Mouse (Mus musculus): Measurements from ENCODE around the gene Ebf1. TPM values are rescaled to one million over a fixed set of nuclear protein-coding genes. Genes with fewer than 3 reads are reported as not detected.

Ebf1 gene
- polyA plus RNA-seq, 1 experiment from 2014 or later = 41.9 TPM

DNA sequence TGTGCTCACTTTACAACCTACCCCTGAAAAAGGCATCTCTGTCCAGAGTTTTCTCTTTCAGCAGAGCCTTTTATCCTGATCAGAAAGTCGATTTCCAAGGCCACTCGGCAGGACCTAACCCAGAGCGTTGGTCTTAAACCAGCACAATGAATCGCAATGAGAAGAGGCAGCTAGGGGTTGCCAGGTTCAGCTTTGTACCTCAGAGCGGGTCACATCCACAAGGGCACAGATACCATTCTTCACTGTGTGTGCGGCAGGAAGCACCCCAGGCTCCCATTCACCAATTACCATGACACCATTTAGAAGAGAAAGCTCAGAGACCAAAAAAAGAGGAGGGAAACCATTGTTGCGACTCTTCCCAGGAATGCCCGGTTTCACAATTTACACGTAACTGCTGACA lies 365.1 kb downstream of the Ebf1 start:
- Histone ChIP-seq H3K27ac (replicated peaks) (no peak overlapping the region), H3K36me3 (replicated peaks) (no peaks in the 10 kb centered on the region), H3K9me3 (no peaks in the 10 kb centered on the region), H3K4me3 (no peak overlapping the region), H3K4me1 (peaks cover 20% of the 10 kb centered on the region), H3K27me3 (replicated peaks; ENCODE audit: low read depth, poor library complexity, severe bottlenecking) (no peaks in the 10 kb centered on the region)
- DNase-seq (ENCODE audit: low spot score) = no peak
- WGBS = 55% methylated on average over 9 of the region's 9 CpGs

DNA sequence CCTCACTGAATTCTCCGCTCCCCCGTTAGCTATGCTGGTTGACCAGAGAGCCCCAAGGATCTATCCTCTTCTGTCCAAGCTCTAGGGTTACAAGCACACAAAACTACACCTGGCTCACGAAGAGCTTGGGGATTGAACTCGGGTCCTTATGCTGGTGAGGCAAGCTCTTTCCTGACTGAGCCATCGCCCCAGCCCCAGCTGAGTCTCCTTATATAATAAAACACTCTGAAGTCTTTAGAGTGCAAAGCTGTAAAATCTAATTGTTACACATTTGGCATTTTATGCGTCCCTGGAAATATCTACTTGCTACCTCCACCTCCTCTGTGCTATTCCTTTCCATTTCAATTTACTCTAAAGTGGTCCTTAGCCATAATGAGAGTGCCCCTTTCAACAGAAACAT lies 366.8 kb downstream of the Ebf1 start:
- Histone ChIP-seq H3K9me3 (no peaks in the 10 kb centered on the region), H3K27ac (replicated peaks) (no peak overlapping the region), H3K4me3 (no peak overlapping the region), H3K4me1 (peaks cover 16% of the 10 kb centered on the region), H3K36me3 (replicated peaks) (no peaks in the 10 kb centered on the region), H3K27me3 (replicated peaks; ENCODE audit: low read depth, poor library complexity, severe bottlenecking) (no peaks in the 10 kb centered on the region)
- 87% methylated on average over 6 of the region's 6 CpGs for WGBS
- no peak for DNase-seq (ENCODE audit: low spot score)

DNA sequence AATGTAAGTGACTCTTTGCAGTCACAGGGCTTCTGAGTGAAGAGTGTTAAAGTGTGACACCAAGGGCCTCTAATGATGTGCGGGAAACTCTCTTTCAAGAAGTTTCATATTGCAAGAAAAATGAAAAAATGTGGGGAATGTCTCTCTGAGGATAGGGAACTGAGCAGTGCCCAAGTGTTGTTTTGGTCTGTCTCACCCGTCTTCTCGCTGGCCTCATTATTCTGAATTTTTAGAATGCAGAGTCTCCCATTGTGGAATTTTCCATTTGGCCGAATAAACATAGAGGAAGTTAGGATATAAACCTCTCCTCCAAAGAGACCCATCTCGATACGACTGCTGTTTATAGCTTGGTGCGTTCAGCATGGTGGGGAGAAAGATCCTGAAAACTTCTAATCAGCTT lies 367.3 kb downstream of the Ebf1 start:
- peaks cover 16% of the 10 kb centered on the region for H3K4me1 ChIP-seq
- no peak overlapping the region for H3K4me3 ChIP-seq
- no peaks in the 10 kb centered on the region for H3K27me3 ChIP-seq (replicated peaks; ENCODE audit: low read depth, poor library complexity, severe bottlenecking)
- H3K27ac ChIP-seq (replicated peaks) = no peak overlapping the region
- 66% methylated on average over 7 of the region's 7 CpGs for WGBS
- no peaks in the 10 kb centered on the region for H3K9me3 ChIP-seq
- no peaks in the 10 kb centered on the region for H3K36me3 ChIP-seq (replicated peaks)
- DNase-seq (ENCODE audit: low spot score) = no peak

DNA sequence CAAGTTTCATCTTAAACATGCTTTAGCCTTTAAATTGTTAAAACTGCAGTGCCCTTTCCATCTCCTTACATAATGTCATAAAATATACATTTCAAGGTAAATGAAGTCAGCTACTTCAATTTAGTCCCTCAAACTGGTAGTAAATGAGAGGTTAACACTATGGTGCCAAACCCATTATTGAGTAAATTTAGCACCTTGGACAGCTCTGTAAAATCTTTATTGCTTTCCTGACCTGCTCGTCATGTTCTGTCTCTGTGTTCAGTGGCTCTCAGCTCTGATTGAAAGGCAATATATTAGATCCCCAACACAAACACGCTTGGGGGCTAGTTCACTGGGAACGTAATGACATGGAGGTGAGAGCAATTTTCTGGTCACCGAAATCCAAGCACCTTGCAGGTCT lies 370.7 kb downstream of the Ebf1 start:
- H3K4me1 ChIP-seq = peaks cover 10% of the 10 kb centered on the region; the same call in 1 of the 2 replicates

DNA sequence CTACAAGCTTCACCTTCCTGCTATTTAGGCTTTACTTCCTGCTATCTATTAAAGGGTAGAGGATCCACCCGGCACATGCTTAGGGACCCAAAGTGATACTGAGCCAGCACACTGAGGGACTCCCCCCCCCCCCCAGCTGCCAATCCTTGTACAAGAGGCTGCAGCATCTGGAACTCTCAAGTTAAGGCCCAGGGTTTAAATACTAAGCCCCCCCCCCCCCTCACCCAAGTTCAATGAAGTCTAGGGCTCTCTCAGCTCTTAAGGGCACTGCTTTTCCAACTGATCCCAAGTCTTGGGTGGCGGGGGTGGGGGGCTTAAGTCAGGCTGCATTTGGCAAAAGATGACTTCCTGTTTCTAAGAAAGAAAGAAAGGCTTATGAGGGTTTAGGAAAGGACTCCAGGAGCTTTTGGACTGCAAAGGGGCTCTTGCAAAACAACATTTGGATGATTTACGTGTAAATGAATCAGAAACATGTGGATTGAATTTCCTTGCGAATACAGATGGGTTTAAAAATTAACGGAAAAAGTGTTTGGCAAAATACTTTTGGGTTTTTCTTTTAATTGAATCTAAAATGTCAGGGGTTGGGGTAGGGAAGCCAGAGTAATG lies 385.7 kb downstream of the Ebf1 start:
- H3K27ac ChIP-seq (replicated peaks) = no peak overlapping the region

More for the DNA sequence above, 370.7 kb downstream of the Ebf1 start:
- Histone ChIP-seq H3K36me3 (replicated peaks) (peaks cover 10% of the 10 kb centered on the region; the same call in 1 of the 2 replicates), H3K27me3 (replicated peaks; ENCODE audit: low read depth, poor library complexity, severe bottlenecking) (no peaks in the 10 kb centered on the region), H3K4me3 (no peak overlapping the region), H3K9me3 (no peaks in the 10 kb centered on the region), H3K27ac (replicated peaks) (no peak overlapping the region)
- 66% methylated on average over 4 of the region's 4 CpGs for WGBS
- DNase-seq (ENCODE audit: low spot score) = no peak

DNA sequence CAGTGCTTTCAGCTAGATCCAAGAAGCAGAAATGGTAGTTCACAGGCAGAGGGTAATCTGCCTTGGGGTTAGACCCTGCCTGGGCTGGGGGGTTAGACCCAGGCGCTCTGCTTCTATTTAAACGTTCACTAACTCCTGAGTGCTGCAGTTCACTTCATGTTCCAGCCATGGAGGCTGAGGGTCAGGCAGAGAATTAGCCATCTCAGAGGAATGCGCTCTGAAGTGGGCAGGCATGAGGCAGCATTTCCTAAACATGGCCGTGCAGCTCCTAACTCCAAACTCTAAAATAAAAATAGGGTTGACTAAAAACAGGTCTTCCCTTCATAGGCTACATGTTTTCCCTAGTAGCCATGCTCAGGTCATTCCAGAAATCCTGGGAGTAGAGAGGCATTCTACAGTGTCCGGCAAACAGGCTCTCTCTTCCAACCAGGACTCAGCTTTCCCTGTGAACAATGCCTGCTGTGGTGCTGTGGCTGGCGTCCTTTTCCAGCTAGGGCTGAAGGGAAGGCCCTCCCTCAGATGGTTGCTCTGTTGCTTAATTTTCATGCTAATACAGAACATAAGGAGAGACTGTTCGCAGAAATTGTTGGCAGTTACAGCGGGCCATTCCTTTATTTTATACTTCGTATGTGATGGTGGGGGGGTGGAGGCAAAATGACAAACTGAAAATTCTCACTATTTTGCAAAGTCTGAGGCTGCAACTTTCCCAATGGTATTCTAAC lies 386.8 kb downstream of the Ebf1 start:
- 41% methylated on average over 9 of the region's 9 CpGs for WGBS
- peak overlapping the region; percentile 65 for H3K27ac ChIP-seq (replicated peaks)
- H3K36me3 ChIP-seq (replicated peaks) = 0 out of 2 replicates have a peak, but pooled peaks cover 3% of the 10 kb centered on the region
- DNase-seq (ENCODE audit: low spot score) = peak; percentile 21
- H3K27me3 ChIP-seq (replicated peaks; ENCODE audit: low read depth, poor library complexity, severe bottlenecking) = 0 out of 2 replicates have a peak, but pooled peaks cover 2% of the 10 kb centered on the region
- no peaks in the 10 kb centered on the region for H3K9me3 ChIP-seq
- peaks cover 23% of the 10 kb centered on the region for H3K4me1 ChIP-seq
- no peak overlapping the region for H3K4me3 ChIP-seq

More for the DNA sequence above, 385.7 kb downstream of the Ebf1 start:
- Histone ChIP-seq H3K4me1 (peaks cover 20% of the 10 kb centered on the region), H3K36me3 (replicated peaks) (peaks cover 6% of the 10 kb centered on the region; the same call in 1 of the 2 replicates), H3K27me3 (replicated peaks; ENCODE audit: low read depth, poor library complexity, severe bottlenecking) (no peaks in the 10 kb centered on the region), H3K9me3 (no peaks in the 10 kb centered on the region), H3K4me3 (no peak overlapping the region)
- WGBS = 49% methylated on average over 5 of the region's 5 CpGs
- DNase-seq (ENCODE audit: low spot score) = peak; percentile 30

DNA sequence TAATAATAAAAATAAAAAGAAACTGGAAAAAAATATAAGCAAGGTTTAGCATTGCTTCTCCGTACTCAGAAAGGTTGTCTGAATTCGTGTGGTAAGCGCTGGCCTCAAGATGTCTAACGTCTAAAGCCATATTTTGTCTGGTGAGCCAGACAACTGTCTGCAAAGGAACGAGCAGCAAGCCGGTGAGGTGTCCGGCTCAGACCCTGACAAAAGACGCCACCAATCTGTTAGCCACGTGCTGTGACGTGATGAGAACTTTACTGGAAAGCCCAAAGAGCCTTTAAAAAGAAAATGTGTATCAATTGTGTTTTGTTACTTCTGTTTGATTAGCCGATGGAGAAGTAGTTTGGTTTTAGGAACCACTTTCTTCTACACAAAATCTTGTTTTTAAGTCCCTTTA lies 390.2 kb downstream of the Ebf1 start:
- no peaks in the 10 kb centered on the region for H3K36me3 ChIP-seq (replicated peaks)
- 59% methylated on average over 11 of the region's 11 CpGs for WGBS

DNA sequence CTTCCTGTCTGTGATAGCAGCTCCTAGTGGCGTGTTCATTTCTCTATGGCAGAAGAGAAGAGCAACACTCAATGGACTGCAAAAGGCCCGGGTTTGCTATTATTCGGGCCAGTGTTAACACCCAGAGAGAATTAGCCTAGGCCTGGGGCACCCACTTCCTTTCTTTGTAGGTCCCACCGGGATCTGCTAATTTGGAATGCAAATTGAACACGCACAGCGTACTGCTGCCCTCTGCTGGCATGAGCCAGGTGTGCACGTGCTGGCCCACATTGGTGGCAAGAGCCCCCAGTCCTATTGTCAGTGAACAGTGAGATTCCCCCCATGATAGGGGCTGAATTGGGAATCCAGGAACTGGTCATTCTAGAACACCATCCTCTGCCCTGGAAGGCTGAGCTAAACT lies 391.0 kb downstream of the Ebf1 start:
- Histone ChIP-seq H3K4me3 (peak overlapping the region; percentile 45), H3K27me3 (replicated peaks; ENCODE audit: low read depth, poor library complexity, severe bottlenecking) (peaks cover 9% of the 10 kb centered on the region; the same call in 1 of the 2 replicates), H3K9me3 (no peaks in the 10 kb centered on the region), H3K4me1 (peaks cover 18% of the 10 kb centered on the region), H3K27ac (replicated peaks) (no peak overlapping the region), H3K36me3 (replicated peaks) (no peaks in the 10 kb centered on the region)
- peak; percentile 86 for DNase-seq (ENCODE audit: low spot score)
- 4% methylated on average over 7 of the region's 7 CpGs for WGBS

More for the DNA sequence above, 390.2 kb downstream of the Ebf1 start:
- Histone ChIP-seq H3K9me3 (no peaks in the 10 kb centered on the region), H3K27ac (replicated peaks) (no peak overlapping the region), H3K4me1 (peaks cover 23% of the 10 kb centered on the region), H3K4me3 (no peak overlapping the region), H3K27me3 (replicated peaks; ENCODE audit: low read depth, poor library complexity, severe bottlenecking) (peaks cover 9% of the 10 kb centered on the region; the same call in 1 of the 2 replicates)
- DNase-seq (ENCODE audit: low spot score) = no peak

DNA sequence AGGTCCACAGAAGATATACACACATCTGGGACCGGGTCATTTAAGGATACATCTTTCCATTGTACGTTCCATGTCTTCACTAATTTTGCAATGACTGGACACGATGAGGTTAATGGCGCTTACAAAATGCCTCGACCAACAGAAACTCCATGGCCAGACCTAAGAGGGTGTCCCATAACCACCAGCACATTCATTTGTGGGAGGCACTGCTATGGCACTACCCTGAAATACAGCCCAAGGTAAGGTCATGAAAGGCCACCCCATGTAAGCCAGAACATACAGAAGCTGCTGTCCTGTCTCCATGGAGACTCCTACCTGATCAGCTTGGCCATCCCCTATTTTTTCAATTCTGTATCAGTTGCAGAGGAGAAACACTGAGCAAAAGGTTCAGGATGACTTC lies 391.6 kb downstream of the Ebf1 start:
- Histone ChIP-seq H3K36me3 (replicated peaks) (no peaks in the 10 kb centered on the region), H3K27ac (replicated peaks) (no peak overlapping the region), H3K9me3 (peaks cover under 1% of the 10 kb centered on the region; the same call in 1 of the 2 replicates), H3K27me3 (replicated peaks; ENCODE audit: low read depth, poor library complexity, severe bottlenecking) (peaks cover 9% of the 10 kb centered on the region; the same call in 1 of the 2 replicates), H3K4me3 (no peak overlapping the region), H3K4me1 (peaks cover 11% of the 10 kb centered on the region)
- DNase-seq (ENCODE audit: low spot score) = no peak
- 89% methylated on average over 5 of the region's 5 CpGs for WGBS

DNA sequence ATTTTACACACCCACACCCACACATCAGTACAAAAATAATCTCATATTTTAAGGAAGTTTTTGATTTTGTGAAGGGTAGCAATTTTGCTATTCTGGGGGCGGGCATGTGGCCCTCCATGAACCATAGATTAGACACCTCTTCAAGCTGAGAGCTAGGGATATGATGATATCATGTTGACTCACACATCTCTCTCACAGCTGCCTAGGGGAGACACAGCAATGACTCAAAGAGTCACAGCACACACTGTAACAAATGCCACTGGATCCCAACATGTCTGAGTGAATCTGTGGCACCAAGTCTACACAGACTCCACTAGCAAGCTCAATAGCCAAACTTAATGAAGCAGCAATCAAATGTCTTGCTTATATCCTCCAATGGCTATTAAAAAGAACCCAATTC lies 395.0 kb downstream of the Ebf1 start:
- peaks cover 3% of the 10 kb centered on the region for H3K4me1 ChIP-seq
- no peak overlapping the region for H3K27ac ChIP-seq (replicated peaks)
- DNase-seq (ENCODE audit: low spot score) = no peak
- H3K27me3 ChIP-seq (replicated peaks; ENCODE audit: low read depth, poor library complexity, severe bottlenecking) = peaks cover 9% of the 10 kb centered on the region; the same call in 1 of the 2 replicates
- H3K36me3 ChIP-seq (replicated peaks) = no peaks in the 10 kb centered on the region
- H3K9me3 ChIP-seq = peaks cover 3% of the 10 kb centered on the region; the same call in 1 of the 2 replicates
- 93% methylated on average over 1 of the region's 1 CpGs for WGBS
- no peak overlapping the region for H3K4me3 ChIP-seq

DNA sequence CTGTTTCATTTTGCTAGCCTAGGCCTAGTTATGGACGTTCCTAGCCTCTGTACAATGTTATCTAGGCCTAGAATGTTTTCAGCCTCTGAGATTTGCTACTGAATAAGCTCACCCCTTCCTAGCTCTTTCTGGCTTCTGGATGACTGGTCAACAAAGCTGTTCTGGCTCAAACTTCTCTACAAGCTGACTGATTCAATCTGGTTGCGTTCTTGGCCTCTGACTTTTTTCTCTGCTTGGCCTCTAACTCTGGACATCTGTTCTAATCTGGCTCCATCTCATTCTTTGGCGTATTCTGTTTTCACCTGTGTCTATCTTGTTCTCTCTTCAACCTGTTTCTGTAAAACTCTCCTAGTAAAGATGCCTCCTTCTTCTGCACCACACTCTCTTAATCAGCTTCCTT lies 400.4 kb downstream of the Ebf1 start:
- H3K4me1 ChIP-seq = no peaks in the 10 kb centered on the region
- no peak overlapping the region for H3K27ac ChIP-seq (replicated peaks)
- no peak overlapping the region for H3K4me3 ChIP-seq
- 79% methylated on average over 3 of the region's 3 CpGs for WGBS
- H3K9me3 ChIP-seq = peaks cover 3% of the 10 kb centered on the region; the same call in 1 of the 2 replicates
- DNase-seq (ENCODE audit: low spot score) = no peak
- H3K27me3 ChIP-seq (replicated peaks; ENCODE audit: low read depth, poor library complexity, severe bottlenecking) = no peaks in the 10 kb centered on the region
- no peaks in the 10 kb centered on the region for H3K36me3 ChIP-seq (replicated peaks)

DNA sequence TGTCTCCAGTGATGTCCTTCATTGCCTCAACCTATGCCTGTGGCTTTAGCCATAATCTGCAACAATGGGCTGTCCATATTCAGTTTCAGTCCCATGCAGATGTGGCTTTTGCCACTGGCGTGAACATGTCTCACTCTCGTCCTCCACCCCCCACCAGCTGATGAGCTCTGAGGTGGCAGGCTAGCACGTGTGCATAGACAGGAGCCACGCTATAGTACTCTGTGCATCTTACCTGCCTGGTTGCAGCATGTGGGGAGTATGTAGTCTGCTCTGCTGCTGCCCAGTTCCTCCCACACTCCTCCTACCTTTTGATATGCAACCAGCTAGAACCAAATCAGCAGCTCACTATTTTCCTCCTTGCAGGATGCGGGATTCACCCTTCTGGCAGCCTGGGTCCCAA lies 408.9 kb downstream of the Ebf1 start:
- Histone ChIP-seq H3K27me3 (replicated peaks; ENCODE audit: low read depth, poor library complexity, severe bottlenecking) (peaks cover 15% of the 10 kb centered on the region), H3K27ac (replicated peaks) (0 out of 2 replicates have a peak overlapping the region, but pooled peaks have one; percentile 76), H3K4me1 (peaks cover 19% of the 10 kb centered on the region), H3K36me3 (replicated peaks) (no peaks in the 10 kb centered on the region), H3K4me3 (no peak overlapping the region), H3K9me3 (no peaks in the 10 kb centered on the region)
- DNase-seq (ENCODE audit: low spot score) = no peak
- 79% methylated on average over 5 of the region's 5 CpGs for WGBS

DNA sequence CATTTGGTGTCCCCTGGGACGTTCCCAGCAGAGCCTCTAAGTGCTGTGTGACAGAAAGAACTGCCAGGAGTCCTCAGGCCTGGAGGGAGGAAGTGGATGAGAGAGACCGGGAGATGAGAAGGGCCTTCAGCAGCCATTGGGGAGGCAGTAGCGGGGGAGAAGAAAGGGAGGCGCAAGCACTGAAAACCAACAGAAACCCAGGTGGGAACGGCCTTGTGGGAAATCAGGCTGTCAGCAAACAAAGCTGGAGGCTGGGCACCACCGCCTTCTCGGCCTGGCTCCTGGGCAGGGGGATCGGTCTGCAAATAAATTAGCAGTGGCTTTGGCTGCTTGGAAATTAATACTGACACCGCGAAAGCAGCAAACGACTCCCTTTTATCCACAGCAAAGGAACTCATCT lies 409.6 kb downstream of the Ebf1 start:
- Histone ChIP-seq H3K36me3 (replicated peaks) (no peaks in the 10 kb centered on the region), H3K27ac (replicated peaks) (peak overlapping the region; percentile 76; the same call in 1 of the 2 replicates), H3K27me3 (replicated peaks; ENCODE audit: low read depth, poor library complexity, severe bottlenecking) (peaks cover 15% of the 10 kb centered on the region), H3K4me3 (peak overlapping the region; percentile 29; the same call in 1 of the 2 replicates), H3K4me1 (peaks cover 19% of the 10 kb centered on the region), H3K9me3 (no peaks in the 10 kb centered on the region)
- peak; percentile 47 for DNase-seq (ENCODE audit: low spot score)
- 16% methylated on average over 11 of the region's 11 CpGs for WGBS

All from embryonic facial prominence, embryonic 10.5 days (tissue).